Mouse (Mus musculus): ENCODE measurements around the gene Tmem87a. TPM values are rescaled to one million over a fixed set of nuclear protein-coding genes. Genes with fewer than 3 reads are reported as not detected.

Tmem87a gene
- 7.2 and 8.3 TPM in 2 replicates for polyA plus RNA-seq (2014; fragmentation: Nextera tagmentation; extraction: Ambion mirVana)

DNA sequence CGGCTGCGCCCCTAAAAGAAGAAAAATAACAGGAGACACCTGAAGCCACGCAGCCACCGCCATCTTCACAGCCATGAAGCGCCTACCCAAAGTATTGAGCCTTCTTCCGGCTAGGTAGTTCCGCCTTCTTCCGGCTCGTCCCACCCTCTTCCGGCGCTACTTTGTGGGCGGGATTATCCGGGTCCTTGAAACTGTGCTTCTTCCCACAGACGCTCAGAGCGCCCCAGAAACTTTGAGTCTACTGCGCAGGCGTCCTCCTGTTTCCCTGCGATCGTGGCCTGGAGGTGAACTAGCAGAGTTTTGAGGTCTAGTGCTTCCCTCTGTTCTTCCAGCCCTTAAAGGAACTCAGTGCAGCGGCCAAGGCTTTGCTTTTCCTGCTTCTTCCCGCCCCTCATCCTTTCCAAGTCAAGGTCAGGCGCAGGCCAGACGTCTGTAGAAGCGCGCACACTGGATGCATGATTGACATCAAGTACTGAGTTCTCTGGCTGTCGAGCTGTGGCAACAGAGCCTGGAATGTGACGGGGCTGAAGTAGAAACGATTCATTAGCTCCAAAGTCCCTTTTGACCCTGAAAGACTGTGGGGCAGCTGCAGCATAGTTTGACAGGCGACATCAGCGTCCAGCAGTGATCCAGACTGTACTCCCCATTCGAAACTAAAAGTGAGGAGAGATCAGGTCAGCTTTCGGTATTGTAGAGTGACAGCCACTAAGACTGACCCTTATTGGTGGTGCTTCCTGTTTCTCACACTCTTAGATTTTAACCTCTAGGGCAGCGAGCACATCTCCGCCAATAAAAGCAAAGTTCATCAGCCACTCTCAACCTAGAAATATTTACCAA is at the start of gene Tmem87a:
TSS of gene Tmem87a (minus strand) at position 128 of the 837 bp plus-strand sequence.
- H3K36me3 ChIP-seq (ENCODE audit: control insufficient read depth, insufficient read depth, low read length) = no peaks in the 10 kb centered on the region
- peak within 1 kb of the TSS; percentile 83 for H3K9ac ChIP-seq (ENCODE audit: low read length)
- peak within 1 kb of the TSS; percentile 79 for H3K4me2 ChIP-seq (ENCODE audit: low read depth, severe bottlenecking)
- no peaks in the 10 kb centered on the region for H3K27me3 ChIP-seq (ENCODE audit: control insufficient read depth, insufficient read depth, low read length)
- H3K27ac ChIP-seq (replicated peaks; ENCODE audit: low read depth, low read length) = peak within 1 kb of the TSS; percentile 90
- no peaks in the 10 kb centered on the region for H3K9me3 ChIP-seq (ENCODE audit: control insufficient read depth, low read length)
- peak; percentile 96 for DNase-seq (ENCODE audit: low spot score)
- ATAC-seq (ENCODE audit: insufficient number of reproducible peaks, low FRiP score, low TSS enrichment, low read depth) = peak; percentile 99
- WGBS = 1% methylated on average over 34 of the region's 34 CpGs
- H3K4me1 ChIP-seq (ENCODE audit: control insufficient read depth, insufficient read depth, low read length) = no peaks in the 10 kb centered on the region; the same call in 1 of the 2 replicates
- H3K4me3 ChIP-seq (ENCODE audit: low read depth, low read length) = peak within 1 kb of the TSS; percentile 70

GRCm38 (mm10) chr2:120452600-120452999 is 48.7 kb upstream of the Tmem87a start:
- H3K4me1 ChIP-seq (ENCODE audit: control insufficient read depth, insufficient read depth, low read length) = no peaks in the 10 kb centered on the region
- H3K27me3 ChIP-seq (ENCODE audit: control insufficient read depth, insufficient read depth, low read length) = no peaks in the 10 kb centered on the region
- no peak for ATAC-seq (ENCODE audit: insufficient number of reproducible peaks, low FRiP score, low TSS enrichment, low read depth)
- H3K4me3 ChIP-seq (ENCODE audit: low read depth, low read length) = no peak overlapping the region
- H3K4me2 ChIP-seq (ENCODE audit: low read depth, severe bottlenecking) = no peak overlapping the region
- H3K9me3 ChIP-seq (ENCODE audit: control insufficient read depth, low read length) = peaks cover 3% of the 10 kb centered on the region; the same call in 1 of the 2 replicates
- 85% methylated on average over 4 of the region's 4 CpGs for WGBS
- H3K36me3 ChIP-seq (ENCODE audit: control insufficient read depth, insufficient read depth, low read length) = no peaks in the 10 kb centered on the region
- DNase-seq (ENCODE audit: low spot score) = no peak
- no peak overlapping the region for H3K9ac ChIP-seq (ENCODE audit: low read length)
- H3K27ac ChIP-seq (replicated peaks; ENCODE audit: low read depth, low read length) = no peak overlapping the region

GRCm38 (mm10) chr2:120450724-120451123 is 46.8 kb upstream of the Tmem87a start:
- Histone ChIP-seq H3K27me3 (ENCODE audit: control insufficient read depth, insufficient read depth, low read length) (no peaks in the 10 kb centered on the region), H3K4me3 (ENCODE audit: low read depth, low read length) (no peak overlapping the region), H3K27ac (replicated peaks; ENCODE audit: low read depth, low read length) (no peak overlapping the region), H3K4me1 (ENCODE audit: control insufficient read depth, insufficient read depth, low read length) (no peaks in the 10 kb centered on the region), H3K9ac (ENCODE audit: low read length) (no peak overlapping the region), H3K4me2 (ENCODE audit: low read depth, severe bottlenecking) (no peak overlapping the region), H3K9me3 (ENCODE audit: control insufficient read depth, low read length) (peaks cover 3% of the 10 kb centered on the region; the same call in 1 of the 2 replicates), H3K36me3 (ENCODE audit: control insufficient read depth, insufficient read depth, low read length) (no peaks in the 10 kb centered on the region)
- DNase-seq (ENCODE audit: low spot score) (no peak), ATAC-seq (ENCODE audit: insufficient number of reproducible peaks, low FRiP score, low TSS enrichment, low read depth) (no peak)
- 71% methylated on average over 6 of the region's 6 CpGs for WGBS

GRCm38 (mm10) chr2:120447306-120447705 is 43.4 kb upstream of the Tmem87a start:
- no peak overlapping the region for H3K27ac ChIP-seq (replicated peaks; ENCODE audit: low read depth, low read length)
- no peaks in the 10 kb centered on the region for H3K9me3 ChIP-seq (ENCODE audit: control insufficient read depth, low read length)
- no peak overlapping the region for H3K4me3 ChIP-seq (ENCODE audit: low read depth, low read length)
- WGBS = 91% methylated on average over 1 of the region's 1 CpGs
- no peaks in the 10 kb centered on the region for H3K4me1 ChIP-seq (ENCODE audit: control insufficient read depth, insufficient read depth, low read length)
- DNase-seq (ENCODE audit: low spot score) (no peak), ATAC-seq (ENCODE audit: insufficient number of reproducible peaks, low FRiP score, low TSS enrichment, low read depth) (no peak)
- H3K27me3 ChIP-seq (ENCODE audit: control insufficient read depth, insufficient read depth, low read length) = no peaks in the 10 kb centered on the region
- H3K9ac ChIP-seq (ENCODE audit: low read length) = no peak overlapping the region
- no peak overlapping the region for H3K4me2 ChIP-seq (ENCODE audit: low read depth, severe bottlenecking)
- no peaks in the 10 kb centered on the region for H3K36me3 ChIP-seq (ENCODE audit: control insufficient read depth, insufficient read depth, low read length)

GRCm38 (mm10) chr2:120446373-120446772 is 42.5 kb upstream of the Tmem87a start:
- no peak overlapping the region for H3K9ac ChIP-seq (ENCODE audit: low read length)
- ATAC-seq (ENCODE audit: insufficient number of reproducible peaks, low FRiP score, low TSS enrichment, low read depth) (no peak), DNase-seq (ENCODE audit: low spot score) (no peak)
- no peaks in the 10 kb centered on the region for H3K27me3 ChIP-seq (ENCODE audit: control insufficient read depth, insufficient read depth, low read length)
- no peaks in the 10 kb centered on the region for H3K4me1 ChIP-seq (ENCODE audit: control insufficient read depth, insufficient read depth, low read length)
- WGBS = 77% methylated on average over 10 of the region's 10 CpGs
- H3K4me2 ChIP-seq (ENCODE audit: low read depth, severe bottlenecking) = no peak overlapping the region
- H3K9me3 ChIP-seq (ENCODE audit: control insufficient read depth, low read length) = no peaks in the 10 kb centered on the region
- no peaks in the 10 kb centered on the region for H3K36me3 ChIP-seq (ENCODE audit: control insufficient read depth, insufficient read depth, low read length)
- H3K4me3 ChIP-seq (ENCODE audit: low read depth, low read length) = no peak overlapping the region
- H3K27ac ChIP-seq (replicated peaks; ENCODE audit: low read depth, low read length) = no peak overlapping the region

- no peak overlapping the region for H3K9ac ChIP-seq (ENCODE audit: low read length)
- no peak for DNase-seq (ENCODE audit: low spot score)
- H3K4me3 ChIP-seq (ENCODE audit: low read depth, low read length) = no peak overlapping the region
- no peak overlapping the region for H3K4me2 ChIP-seq (ENCODE audit: low read depth, severe bottlenecking)
- WGBS = 89% methylated on average over 1 of the region's 1 CpGs
- no peaks in the 10 kb centered on the region for H3K9me3 ChIP-seq (ENCODE audit: control insufficient read depth, low read length)
- no peaks in the 10 kb centered on the region for H3K27me3 ChIP-seq (ENCODE audit: control insufficient read depth, insufficient read depth, low read length)
- no peaks in the 10 kb centered on the region for H3K36me3 ChIP-seq (ENCODE audit: control insufficient read depth, insufficient read depth, low read length)
- H3K27ac ChIP-seq (replicated peaks; ENCODE audit: low read depth, low read length) = no peak overlapping the region
- no peak for ATAC-seq (ENCODE audit: insufficient number of reproducible peaks, low FRiP score, low TSS enrichment, low read depth)
- H3K4me1 ChIP-seq (ENCODE audit: control insufficient read depth, insufficient read depth, low read length) = no peaks in the 10 kb centered on the region
These were observed 40.6 kb upstream of the Tmem87a start for GRCm38 (mm10) chr2:120444486-120444885.

DNA sequence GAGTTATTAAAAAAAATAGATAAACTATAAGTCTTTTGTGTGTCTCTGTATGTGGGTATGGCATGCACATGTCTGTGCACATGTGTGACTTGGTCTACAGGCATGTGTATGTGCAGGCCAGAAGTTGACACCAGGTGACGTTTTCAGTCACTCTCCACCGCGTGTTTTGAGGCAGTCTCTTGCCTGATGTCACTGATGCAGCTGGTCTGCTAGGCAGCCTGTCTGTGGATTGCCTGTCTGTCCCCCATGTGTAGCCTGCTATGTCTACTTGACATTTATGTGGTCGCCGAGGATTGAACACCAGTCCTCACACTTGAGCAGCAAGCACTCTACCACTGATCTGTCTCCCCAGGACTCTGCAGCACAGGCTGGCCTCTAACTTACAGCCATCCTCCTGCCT is 20.5 kb upstream of the Tmem87a start:
- no peak for DNase-seq (ENCODE audit: low spot score)
- H3K27me3 ChIP-seq (ENCODE audit: control insufficient read depth, insufficient read depth, low read length) = no peaks in the 10 kb centered on the region
- 86% methylated on average over 5 of the region's 5 CpGs for WGBS
- H3K4me3 ChIP-seq (ENCODE audit: low read depth, low read length) = no peak overlapping the region
- H3K36me3 ChIP-seq (ENCODE audit: control insufficient read depth, insufficient read depth, low read length) = no peaks in the 10 kb centered on the region
- no peak overlapping the region for H3K9ac ChIP-seq (ENCODE audit: low read length)
- no peaks in the 10 kb centered on the region for H3K9me3 ChIP-seq (ENCODE audit: control insufficient read depth, low read length)
- no peaks in the 10 kb centered on the region for H3K4me1 ChIP-seq (ENCODE audit: control insufficient read depth, insufficient read depth, low read length)
- no peak overlapping the region for H3K27ac ChIP-seq (replicated peaks; ENCODE audit: low read depth, low read length)
- no peak overlapping the region for H3K4me2 ChIP-seq (ENCODE audit: low read depth, severe bottlenecking)
- no peak for ATAC-seq (ENCODE audit: insufficient number of reproducible peaks, low FRiP score, low TSS enrichment, low read depth)

DNA sequence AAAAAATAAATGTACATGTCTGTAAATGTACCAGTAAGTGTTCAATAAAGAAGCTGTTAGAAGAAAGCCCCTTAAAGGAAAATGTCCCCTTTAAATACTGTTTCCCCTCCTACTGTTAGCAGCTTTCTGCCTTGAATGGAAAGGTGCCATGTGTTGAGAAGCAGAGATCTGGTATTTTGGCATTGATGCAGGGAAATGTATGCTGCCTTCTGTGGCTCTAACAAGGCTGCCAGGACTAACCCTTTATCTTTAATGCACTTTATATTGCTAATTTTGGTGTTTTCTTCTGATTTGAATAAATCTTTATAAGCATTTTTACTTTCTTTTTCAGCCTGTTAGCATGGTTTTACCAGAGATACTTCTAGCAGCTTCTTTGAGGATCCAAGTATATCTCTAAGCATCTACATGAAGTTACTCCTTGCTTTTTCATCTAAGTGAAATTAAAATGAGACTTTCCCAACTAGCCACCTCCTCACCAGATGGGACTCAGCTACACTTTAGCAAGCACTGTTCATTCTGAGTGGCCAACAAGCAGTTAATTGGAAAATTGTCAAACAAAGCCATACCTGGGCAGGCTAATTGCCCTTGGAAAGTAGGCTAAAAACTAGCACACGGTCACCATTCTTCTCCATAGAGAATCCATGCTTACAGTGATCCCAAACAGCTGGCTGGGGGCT is 11.0 kb upstream of the Tmem87a start:
- 92% methylated on average over 1 of the region's 1 CpGs for WGBS
- Histone ChIP-seq H3K9me3 (ENCODE audit: control insufficient read depth, low read length) (no peaks in the 10 kb centered on the region), H3K27me3 (ENCODE audit: control insufficient read depth, insufficient read depth, low read length) (no peaks in the 10 kb centered on the region), H3K27ac (replicated peaks; ENCODE audit: low read depth, low read length) (no peak overlapping the region), H3K36me3 (ENCODE audit: control insufficient read depth, insufficient read depth, low read length) (no peaks in the 10 kb centered on the region), H3K4me3 (ENCODE audit: low read depth, low read length) (no peak overlapping the region), H3K9ac (ENCODE audit: low read length) (no peak overlapping the region), H3K4me2 (ENCODE audit: low read depth, severe bottlenecking) (no peak overlapping the region), H3K4me1 (ENCODE audit: control insufficient read depth, insufficient read depth, low read length) (no peaks in the 10 kb centered on the region)
- DNase-seq (ENCODE audit: low spot score) (no peak), ATAC-seq (ENCODE audit: insufficient number of reproducible peaks, low FRiP score, low TSS enrichment, low read depth) (no peak)

All from limb, embryonic 11.5 days (tissue).